Mouse (Mus musculus): ENCODE measurements around the gene Git1.
A peak's percentile ranks its signal among the peaks of the same experiment; 100 is the strongest.
"Not testable (repeated sequence)": the region's sequence is repeated elsewhere in the genome, so short reads cannot be mapped to it uniquely, and the experiment has no call there.

The Git1 gene

GRCm38 (mm10) chr11:77520601-77521529 is 27.5 kb downstream of the Git1 start:
- peak in 1 of 2 experiments; percentile 55 for DNase-seq

GRCm38 (mm10) chr11:77525804-77526486 is 32.6 kb downstream of the Git1 start:
- DNase-seq, result no peak

GRCm38 (mm10) chr11:77528420-77528819 is 35.1 kb downstream of the Git1 start:
- not testable (repeated sequence) for DNase-seq

GRCm38 (mm10) chr11:77529644-77530043 is 36.3 kb downstream of the Git1 start:
- no peak for DNase-seq

GRCm38 (mm10) chr11:77530862-77531261 is 37.5 kb downstream of the Git1 start:
- DNase-seq, result no peak

GRCm38 (mm10) chr11:77532202-77532846 is 39.0 kb downstream of the Git1 start:
- DNase-seq, result no peak

GRCm38 (mm10) chr11:77545261-77545660 is 51.9 kb downstream of the Git1 start:
- DNase-seq, result no peak
